Mouse (Mus musculus): ENCODE data around the gene Pkd1l3. TPM values are rescaled to one million over a fixed set of nuclear protein-coding genes. Genes with fewer than 3 reads are reported as not detected.

Gene Pkd1l3
- total and polyA plus RNA-seq, 3 experiments: 2.6 to 7.4 TPM; not detected in 1

DNA sequence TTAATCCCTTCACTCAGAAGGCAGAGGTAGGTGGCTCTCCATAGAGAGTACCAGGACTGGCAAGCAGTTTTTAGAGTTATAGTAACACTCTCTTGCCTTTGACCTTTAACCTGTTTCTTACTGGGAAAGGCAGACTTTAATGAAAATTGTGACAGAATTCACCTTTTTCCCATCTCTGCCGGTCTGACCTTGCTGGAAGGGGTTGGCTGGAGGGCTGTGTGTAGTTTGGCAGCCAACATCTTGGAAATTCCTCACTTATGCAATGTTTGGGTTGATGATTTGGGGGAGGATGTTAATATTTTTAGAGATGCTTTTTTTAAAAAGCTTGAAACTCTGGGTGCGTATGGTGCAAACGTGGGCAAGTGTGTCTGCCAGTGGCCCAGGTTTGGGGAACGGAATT is 30.0 kb upstream of the Pkd1l3 start:
- Histone ChIP-seq H3K4me3 (ENCODE audit: control insufficient read depth in 1 of 2, insufficient read depth in 1 of 2, low read depth in 2 of 2, low read length in 2 of 2) (no peak overlapping the region), H3K79me2 (ENCODE audit: control insufficient read depth, insufficient read depth, low read length, poor library complexity) (no peaks in the 10 kb centered on the region), H3K9ac (ENCODE audit: control insufficient read depth, low read depth, low read length, poor library complexity, severe bottlenecking) (no peak overlapping the region), H3K9me3 (replicated peaks; ENCODE audit: insufficient read depth, low read length) (no peaks in the 10 kb centered on the region), H3K36me3 (ENCODE audit: control insufficient read depth in 1 of 2, insufficient read depth in 2 of 2, low read length in 2 of 2) (no peaks in the 10 kb centered on the region), H3K27me3 (ENCODE audit: control insufficient read depth in 1 of 2, insufficient read depth in 2 of 2, low read length in 2 of 2) (peaks cover 0 to 2% of the 10 kb centered on the region in 2 experiments; a peak in 2 of 4 replicates), H3K27ac (ENCODE audit: control insufficient read depth, low read depth, low read length) (no peak overlapping the region), H3K4me1 (ENCODE audit: control insufficient read depth in 1 of 2, insufficient read depth in 2 of 2, low read length in 2 of 2) (no peaks in the 10 kb centered on the region)
- TF ChIP-seq HCFC1 (IDR thresholded peaks at IDR 0.05; ENCODE audit: low read depth, low read length) (no peak), ELF1 (IDR thresholded peaks at IDR 0.05; ENCODE audit: low read depth, low read length) (no peak), CHD1 (IDR thresholded peaks at IDR 0.05; ENCODE audit: low read depth, low read length) (no peak), RAD21 (IDR thresholded peaks at IDR 0.05; ENCODE audit: low read depth, low read length) (no peak), USF2 (IDR thresholded peaks at IDR 0.05; ENCODE audit: borderline replicate concordance in 1 of 2, insufficient read depth in 1 of 2, low read depth in 1 of 2, low read length in 2 of 2) (no peak), NRF1 (IDR thresholded peaks at IDR 0.05; ENCODE audit: insufficient read depth, low read depth, low read length, poor library complexity, severe bottlenecking) (no peak), POLR2A (IDR thresholded peaks at IDR 0.05; ENCODE audit: control insufficient read depth in 1 of 2, insufficient read depth in 1 of 2, low read depth in 1 of 2, low read length in 2 of 2, poor library complexity in 1 of 2) (no peak), TBP (IDR thresholded peaks at IDR 0.05; ENCODE audit: low read depth, low read length) (no peak), CTCF (IDR thresholded peaks at IDR 0.05 in 2 of 3, conservative IDR thresholded peaks at IDR 0.05 in 1 of 3; ENCODE audit: control insufficient read depth in 1 of 3, insufficient read depth in 1 of 3, low read depth in 2 of 3, low read length in 3 of 3, poor library complexity in 1 of 3, severe bottlenecking in 1 of 3) (no peak), SIN3A (IDR thresholded peaks at IDR 0.05; ENCODE audit: low read length) (no peak), POLR2AphosphoS5 (IDR thresholded peaks at IDR 0.05; ENCODE audit: borderline replicate concordance, low read depth, low read length) (no peak), GATA1 (IDR thresholded peaks at IDR 0.05; ENCODE audit: low read depth, low read length) (no peak), ZNF384 (IDR thresholded peaks at IDR 0.05; ENCODE audit: low read depth, low read length) (no peak), ZMIZ1 (IDR thresholded peaks at IDR 0.05; ENCODE audit: low read depth, low read length) (no peak), RCOR1 (IDR thresholded peaks at IDR 0.05; ENCODE audit: low read depth, low read length) (no peak)
- no peak for DNase-seq (ENCODE audit: low read depth, low spot score)

DNA sequence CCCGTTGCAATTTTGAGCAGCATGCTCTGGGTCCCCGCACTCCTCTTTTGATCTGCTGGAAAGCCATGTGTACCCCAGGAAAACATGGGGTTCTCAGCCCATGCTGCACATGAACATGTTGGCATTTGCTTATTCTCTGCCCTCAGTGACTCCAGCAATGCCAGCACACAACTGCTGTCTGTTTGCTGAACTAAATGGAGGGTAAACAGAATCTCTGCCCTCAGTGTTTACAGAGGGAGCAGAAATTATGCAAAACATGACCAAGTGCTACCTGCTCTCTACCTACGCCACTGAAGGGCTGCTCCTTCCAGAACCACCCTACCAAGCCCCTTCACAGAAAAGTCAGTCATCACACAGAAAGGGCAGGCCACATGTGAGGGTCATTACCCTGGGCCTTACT is 29.5 kb upstream of the Pkd1l3 start:
- H3K79me2 ChIP-seq (ENCODE audit: control insufficient read depth, insufficient read depth, low read length, poor library complexity): no peaks in the 10 kb centered on the region
- H3K36me3 ChIP-seq (ENCODE audit: control insufficient read depth in 1 of 2, insufficient read depth in 2 of 2, low read length in 2 of 2): no peaks in the 10 kb centered on the region
- peaks cover 0 to 2% of the 10 kb centered on the region in 2 experiments; a peak in 2 of 4 replicates for H3K27me3 ChIP-seq (ENCODE audit: control insufficient read depth in 1 of 2, insufficient read depth in 2 of 2, low read length in 2 of 2)
- H3K27ac ChIP-seq (ENCODE audit: control insufficient read depth, low read depth, low read length): no peak overlapping the region
- DNase-seq (ENCODE audit: low read depth, low spot score): no peak
- H3K9me3 ChIP-seq (replicated peaks; ENCODE audit: insufficient read depth, low read length): no peaks in the 10 kb centered on the region
- no peaks in the 10 kb centered on the region for H3K4me1 ChIP-seq (ENCODE audit: control insufficient read depth in 1 of 2, insufficient read depth in 2 of 2, low read length in 2 of 2)
- no peak for TF ChIP-seq MAFK (IDR thresholded peaks at IDR 0.05; ENCODE audit: borderline replicate concordance, low read depth, low read length)
- TF ChIP-seq GABPA (IDR thresholded peaks at IDR 0.05; ENCODE audit: low read depth, low read length): no peak
- TF ChIP-seq TAL1 (IDR thresholded peaks at IDR 0.05; ENCODE audit: low read length): no peak
- no peak for TF ChIP-seq MAX (IDR thresholded peaks at IDR 0.05; ENCODE audit: low read length)
- no peak for TF ChIP-seq ZMIZ1 (IDR thresholded peaks at IDR 0.05; ENCODE audit: low read depth, low read length)
- TF ChIP-seq MYC (IDR thresholded peaks at IDR 0.05; ENCODE audit: low read depth, low read length): no peak
- TF ChIP-seq CHD2 (IDR thresholded peaks at IDR 0.05; ENCODE audit: low read length): no peak
- H3K9ac ChIP-seq (ENCODE audit: control insufficient read depth, low read depth, low read length, poor library complexity, severe bottlenecking): no peak overlapping the region
- H3K4me3 ChIP-seq (ENCODE audit: control insufficient read depth in 1 of 2, insufficient read depth in 1 of 2, low read depth in 2 of 2, low read length in 2 of 2): no peak overlapping the region
